Mouse (Mus musculus): Measurements from ENCODE around the gene Fkbp10.

The Fkbp10 gene

GRCm38 (mm10) chr11:100408076-100408834 lies 7.2 kb upstream of the Fkbp10 start:
- in situ Hi-C loops (cut with MboI; ENCODE audit: unreplicated experiment in 2 of 2), result loop anchor here (5.0 kb wide), 2 partner anchors 41 to 46 kb away; no protein-coding TSS in a partner anchor

GRCm38 (mm10) chr11:100408835-100409462 lies 6.5 kb upstream of the Fkbp10 start:
- in situ Hi-C loops (cut with MboI; ENCODE audit: unreplicated experiment in 2 of 2), result loop anchor here (5.0 kb wide), 2 partner anchors 42 to 47 kb away; no protein-coding TSS in a partner anchor

GRCm38 (mm10) chr11:100409686-100410085 lies 5.8 kb upstream of the Fkbp10 start:
- in situ Hi-C loops (cut with MboI; ENCODE audit: unreplicated experiment in 2 of 2), result loop anchor here (5.0 to 10.0 kb wide), 3 partner anchors 42 to 265 kb away; no protein-coding TSS in a partner anchor

- in situ Hi-C loops (cut with MboI; ENCODE audit: unreplicated experiment in 2 of 2), result loop anchor here in 1 of 2 experiments (10.0 kb wide), 1 partner anchor 263 kb away; no protein-coding TSS in a partner anchor
Observed at GRCm38 (mm10) chr11:100411736-100412135, 3.8 kb upstream of the Fkbp10 start.

GRCm38 (mm10) chr11:100413541-100413940 lies 2.0 kb upstream of the Fkbp10 start:
- in situ Hi-C loops (cut with MboI; ENCODE audit: unreplicated experiment in 2 of 2), result loop anchor here in 1 of 2 experiments (10.0 kb wide), 1 partner anchor 261 kb away; no protein-coding TSS in a partner anchor

- in situ Hi-C loops (cut with MboI; ENCODE audit: unreplicated experiment in 2 of 2), result loop anchor here in 1 of 2 experiments (10.0 kb wide), 1 partner anchor 261 kb away; no protein-coding TSS in a partner anchor
Observed at GRCm38 (mm10) chr11:100414021-100414913, 1.2 kb upstream of the Fkbp10 start, which contains the start of gene P3h4. TSS of gene P3h4 (minus strand) at chr11:100414836.

GRCm38 (mm10) chr11:100421537-100421936 lies 6.0 kb downstream of the Fkbp10 start:
- in situ Hi-C loops (cut with MboI; ENCODE audit: unreplicated experiment in 2 of 2), result loop anchor here (5.0 to 10.0 kb wide), 4 partner anchors 133 to 536 kb away; no protein-coding TSS in a partner anchor

- in situ Hi-C loops (cut with MboI; ENCODE audit: unreplicated experiment in 2 of 2), result loop anchor here (5.0 to 10.0 kb wide), 4 partner anchors 131 to 533 kb away; no protein-coding TSS in a partner anchor
Observed at GRCm38 (mm10) chr11:100423836-100424235, 8.3 kb downstream of the Fkbp10 start.

GRCm38 (mm10) chr11:100425851-100426250 lies 10.4 kb downstream of the Fkbp10 start:
- in situ Hi-C loops (cut with MboI; ENCODE audit: unreplicated experiment in 2 of 2), result loop anchor here (5.0 to 10.0 kb wide), 4 partner anchors 129 to 529 kb away; no protein-coding TSS in a partner anchor

GRCm38 (mm10) chr11:100426820-100427219 lies 11.3 kb downstream of the Fkbp10 start:
- in situ Hi-C loops (cut with MboI; ENCODE audit: unreplicated experiment in 2 of 2), result loop anchor here (5.0 to 10.0 kb wide), 4 partner anchors 128 to 528 kb away; no protein-coding TSS in a partner anchor

GRCm38 (mm10) chr11:100428612-100429199 lies 13.2 kb downstream of the Fkbp10 start:
- in situ Hi-C loops (cut with MboI; ENCODE audit: unreplicated experiment in 2 of 2), result loop anchor here (5.0 to 10.0 kb wide), 4 partner anchors 126 to 526 kb away; no protein-coding TSS in a partner anchor

- in situ Hi-C loops (cut with MboI; ENCODE audit: unreplicated experiment in 2 of 2), result no loop called here
Observed at GRCm38 (mm10) chr11:100430052-100430451, 14.6 kb downstream of the Fkbp10 start.

GRCm38 (mm10) chr11:100432002-100432401 lies 16.5 kb downstream of the Fkbp10 start:
- in situ Hi-C loops (cut with MboI; ENCODE audit: unreplicated experiment in 2 of 2), result no loop called here

- in situ Hi-C loops (cut with MboI; ENCODE audit: unreplicated experiment in 2 of 2), result no loop called here
Observed at GRCm38 (mm10) chr11:100435678-100436246, 20.3 kb downstream of the Fkbp10 start.

- in situ Hi-C loops (cut with MboI; ENCODE audit: unreplicated experiment in 2 of 2), result no loop called here
Observed at GRCm38 (mm10) chr11:100437901-100438300, 22.4 kb downstream of the Fkbp10 start.

- in situ Hi-C loops (cut with MboI; ENCODE audit: unreplicated experiment in 2 of 2), result no loop called here
Observed at GRCm38 (mm10) chr11:100440691-100441522, 25.4 kb downstream of the Fkbp10 start.

- in situ Hi-C loops (cut with MboI; ENCODE audit: unreplicated experiment in 2 of 2), result no loop called here
Observed at GRCm38 (mm10) chr11:100441797-100442196, 26.3 kb downstream of the Fkbp10 start, which contains the start of the genes Nt5c3b and Klhl10. TSS of gene Nt5c3b (minus strand) at chr11:100441808. TSS of gene Klhl10 (plus strand) at chr11:100441917.

GRCm38 (mm10) chr11:100442625-100443024 lies 27.1 kb downstream of the Fkbp10 start:
- in situ Hi-C loops (cut with MboI; ENCODE audit: unreplicated experiment in 2 of 2), result no loop called here

All from v-Abl transformed pro-B cells (cell line).